Mouse (Mus musculus): ENCODE measurements at regions not wholly inside any gene's neighbourhood (a gene's known extent, or its start where the extent isn't known, plus 50 kb on each side); places are given as distances from the start of the nearest gene placed in this dataset.

- Histone ChIP-seq H3K4me1 (ENCODE audit: control insufficient read depth, insufficient read depth, low read length) (no peaks in the 10 kb centered on the region; the same call in 1 of the 2 replicates), H3K4me3 (replicated peaks; ENCODE audit: extremely low read depth, low read depth, low read length) (no peak overlapping the region)
- 36% methylated on average over 14 of the region's 14 CpGs for WGBS
- DNase-seq, result no peak
- no peak for TF ChIP-seq CTCF (IDR thresholded peaks at IDR 0.05; ENCODE audit: insufficient read depth, low read length)
- no peak for TF ChIP-seq POLR2A (IDR thresholded peaks at IDR 0.05; ENCODE audit: borderline replicate concordance, extremely low read depth, low read depth, low read length)
Measured at GRCm38 (mm10) chr9:41212943-41213529, 51.5 kb upstream of the Ubash3b start.

- TF ChIP-seq POLR2A (IDR thresholded peaks at IDR 0.05; ENCODE audit: borderline replicate concordance, extremely low read depth, low read depth, low read length) (0 out of 2 replicates have a peak, but pooled peaks have one; percentile 11), CTCF (IDR thresholded peaks at IDR 0.05; ENCODE audit: insufficient read depth, low read length) (no peak)
- WGBS, result 2% methylated on average over 7 of the region's 7 CpGs
- DNase-seq, result peak; percentile 13
- no peaks in the 10 kb centered on the region; the same call in 1 of the 2 replicates for H3K4me1 ChIP-seq (ENCODE audit: control insufficient read depth, insufficient read depth, low read length)
- H3K4me3 ChIP-seq (replicated peaks; ENCODE audit: extremely low read depth, low read depth, low read length), result peak overlapping the region; percentile 31
Measured at GRCm38 (mm10) chr9:41212303-41212901, 50.9 kb upstream of the Ubash3b start.

DNA sequence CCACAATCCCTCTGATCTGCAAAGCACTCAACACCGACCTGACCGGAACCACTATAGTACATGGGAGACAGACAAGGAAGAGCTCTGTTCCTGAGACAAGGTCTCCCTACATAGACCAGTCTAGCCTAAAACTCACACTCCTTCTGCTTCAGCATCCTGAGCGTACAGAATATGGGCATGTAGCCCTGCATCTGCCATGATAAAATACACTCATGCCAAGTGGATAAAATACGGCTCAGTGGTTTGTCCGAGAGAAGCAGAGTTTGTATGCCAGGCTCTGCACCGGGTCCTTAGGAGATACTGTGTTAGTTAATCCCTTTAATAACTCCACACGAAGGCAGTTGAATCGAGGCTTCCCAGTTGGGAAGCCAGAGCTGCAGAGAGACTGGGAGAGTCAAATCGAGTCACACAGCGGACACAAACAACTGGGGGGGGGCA is 50.4 kb upstream of the Ubash3b start:
- no peak overlapping the region for H3K4me3 ChIP-seq (replicated peaks; ENCODE audit: extremely low read depth, low read depth, low read length)
- 59% methylated on average over 10 of the region's 10 CpGs for WGBS
- H3K4me1 ChIP-seq (ENCODE audit: control insufficient read depth, insufficient read depth, low read length), result no peaks in the 10 kb centered on the region; the same call in 1 of the 2 replicates
- no peak for DNase-seq
- no peak for TF ChIP-seq POLR2A (IDR thresholded peaks at IDR 0.05; ENCODE audit: borderline replicate concordance, extremely low read depth, low read depth, low read length)
- no peak for TF ChIP-seq CTCF (IDR thresholded peaks at IDR 0.05; ENCODE audit: insufficient read depth, low read length)
